Mouse (Mus musculus) thymus, adult 18-20 months (tissue): ENCODE data around the gene Map2k1.
"Not testable (repeated sequence)": the region's sequence is repeated elsewhere in the genome, so short reads cannot be mapped to it uniquely, and the experiment has no call there.

Experiments used
- DNase-seq, 2 experiments: peaks; one replicate each; pipeline ENCODE4 v3.0.0; 2022; ENCODE audit warnings: mixed read lengths in 2 of 2

Map2k1 gene

GRCm38 (mm10) chr9:64202331-64202730, 51.1 kb downstream of the Map2k1 start:
- no peak for DNase-seq

- no peak for DNase-seq
These were observed 53.5 kb downstream of the Map2k1 start for GRCm38 (mm10) chr9:64199897-64200296.

GRCm38 (mm10) chr9:64198763-64199418, 54.5 kb downstream of the Map2k1 start:
- DNase-seq = not testable (repeated sequence)

- no peak for DNase-seq
These were observed 55.2 kb downstream of the Map2k1 start for GRCm38 (mm10) chr9:64198068-64198762.

GRCm38 (mm10) chr9:64197524-64197923, 55.9 kb downstream of the Map2k1 start:
- no peak for DNase-seq

GRCm38 (mm10) chr9:64195554-64195953, 57.9 kb downstream of the Map2k1 start:
- DNase-seq = no peak

GRCm38 (mm10) chr9:64193879-64194278, 59.6 kb downstream of the Map2k1 start:
- no peak for DNase-seq

GRCm38 (mm10) chr9:64184166-64184840, 69.1 kb downstream of the Map2k1 start:
- no peak for DNase-seq

- DNase-seq = not testable (repeated sequence)
These were observed 70.1 kb downstream of the Map2k1 start for GRCm38 (mm10) chr9:64183295-64183694.

GRCm38 (mm10) chr9:64178974-64179646, 74.3 kb downstream of the Map2k1 start, which contains the start of gene Snapc5:
TSS of gene Snapc5 (plus strand) at chr9:64179274.
- DNase-seq = peak; percentile 80 to 83

- no peak for DNase-seq
These were observed 74.8 kb downstream of the Map2k1 start for GRCm38 (mm10) chr9:64178610-64178973.

- no peak for DNase-seq
These were observed 78.1 kb downstream of the Map2k1 start for GRCm38 (mm10) chr9:64175378-64175777.

- no peak for DNase-seq
These were observed 78.7 kb downstream of the Map2k1 start for GRCm38 (mm10) chr9:64174766-64175165.

- DNase-seq = no peak
These were observed 79.1 kb downstream of the Map2k1 start for GRCm38 (mm10) chr9:64174341-64174740.

GRCm38 (mm10) chr9:64173666-64174220, 79.7 kb downstream of the Map2k1 start:
- DNase-seq = no peak

GRCm38 (mm10) chr9:64172816-64173665, 80.4 kb downstream of the Map2k1 start, which contains the start of the genes Zwilch and Rpl4:
TSS of gene Zwilch (minus strand) at chr9:64173104.
TSS of gene Rpl4 (plus strand) at chr9:64173375.
- peak; percentile 20 to 68 for DNase-seq

- peak in 1 of 2 experiments; percentile 53 for DNase-seq
These were observed 81.2 kb downstream of the Map2k1 start for GRCm38 (mm10) chr9:64172145-64172815.

GRCm38 (mm10) chr9:64169967-64170366, 83.5 kb downstream of the Map2k1 start:
- DNase-seq = not testable (repeated sequence)

GRCm38 (mm10) chr9:64160471-64160870, 93.0 kb downstream of the Map2k1 start:
- DNase-seq = no peak

- DNase-seq = no peak
These were observed 96.8 kb downstream of the Map2k1 start for GRCm38 (mm10) chr9:64156641-64157040.

GRCm38 (mm10) chr9:64139879-64140278, 113.6 kb downstream of the Map2k1 start:
- DNase-seq = no peak
